Mouse (Mus musculus): ENCODE results near the gene Zfp536. TPM values are rescaled to one million over a fixed set of nuclear protein-coding genes. Genes with fewer than 3 reads are reported as not detected.

The Zfp536 gene
- total RNA-seq, 1 experiment from 2014 or later, result not detected

DNA sequence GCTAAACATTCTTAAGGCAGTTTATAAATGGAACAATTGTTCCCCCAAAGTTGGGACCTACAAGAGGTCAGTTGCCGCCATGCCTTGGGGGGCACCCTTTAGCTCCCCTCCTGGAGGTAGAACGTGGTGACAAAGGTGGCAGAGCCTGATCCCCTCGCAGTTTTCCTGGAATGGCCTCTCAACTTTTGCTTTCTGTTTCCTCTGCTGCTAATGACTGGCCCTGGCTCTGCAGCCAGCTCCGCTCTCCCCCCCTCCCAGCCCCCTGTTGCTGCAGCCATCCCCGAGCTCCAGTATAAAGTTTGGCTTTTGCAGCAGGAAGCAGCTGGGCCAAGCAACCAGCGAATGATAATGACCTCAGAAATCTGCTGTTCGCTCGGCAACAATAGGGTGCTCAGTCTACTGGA, 210.3 kb downstream of the Zfp536 start:
- peak; percentile 84 for ATAC-seq (replicated peaks; ENCODE audit: low read depth, poor library complexity, severe bottlenecking)

DNA sequence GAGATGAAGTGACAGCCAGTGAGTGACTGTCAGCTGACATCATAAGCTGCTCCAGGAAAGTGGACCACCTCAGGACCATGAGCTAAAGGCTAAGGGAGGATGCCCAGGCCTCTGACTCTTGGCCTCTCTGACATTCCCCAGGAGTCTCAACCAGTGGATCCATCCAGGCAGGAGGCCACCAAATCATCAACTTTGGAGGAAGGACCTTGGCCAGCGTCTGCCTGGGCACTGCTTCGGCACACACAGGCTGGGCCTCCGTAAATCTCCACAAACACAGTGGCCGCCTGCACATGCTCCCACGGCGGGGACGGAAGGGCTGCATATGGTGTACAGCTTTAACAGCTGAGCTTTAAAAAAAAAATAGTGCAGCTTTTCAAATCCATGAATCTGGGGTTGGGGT, 210.9 kb downstream of the Zfp536 start:
- ATAC-seq (replicated peaks; ENCODE audit: low read depth, poor library complexity, severe bottlenecking), result no peak

DNA sequence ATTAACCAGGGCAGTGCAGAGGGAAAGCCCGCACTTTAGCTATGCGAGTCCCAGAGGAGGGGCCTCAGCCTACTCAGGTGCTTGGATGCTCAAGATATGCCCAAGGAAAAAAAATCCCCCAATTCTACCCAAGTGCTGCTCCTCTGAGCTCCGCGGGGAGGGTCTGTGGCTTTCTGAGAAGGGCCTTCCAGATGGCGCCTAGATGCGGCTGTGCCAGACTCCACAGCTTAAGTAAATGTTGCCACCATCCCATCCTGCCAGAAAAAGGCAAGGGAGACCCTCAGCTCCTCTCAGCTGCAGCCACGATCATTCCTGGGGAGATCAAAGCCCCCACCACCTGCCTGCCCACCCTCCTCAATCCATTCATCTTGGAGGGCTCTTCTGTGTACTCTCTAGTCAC, 212.9 kb downstream of the Zfp536 start:
- no peak for ATAC-seq (replicated peaks; ENCODE audit: low read depth, poor library complexity, severe bottlenecking)

DNA sequence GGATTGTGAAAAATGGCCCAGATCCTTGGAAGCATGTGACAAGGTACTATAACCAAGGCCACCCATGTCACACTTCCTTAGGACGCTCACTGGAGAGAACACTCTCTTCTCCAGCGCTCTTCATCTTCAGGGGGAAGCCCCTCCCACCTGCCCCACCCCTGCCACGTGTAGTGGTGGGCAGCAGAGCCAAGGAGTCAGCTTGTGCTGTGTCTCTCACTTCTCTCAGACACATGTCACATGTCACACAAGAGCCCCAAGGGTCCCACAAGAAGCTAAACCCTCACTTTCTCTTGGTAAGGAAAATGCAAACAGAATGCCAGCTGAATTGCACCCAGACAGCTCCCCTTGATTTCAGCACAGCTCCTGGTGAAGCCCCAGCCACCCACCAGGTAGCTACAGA, 213.6 kb downstream of the Zfp536 start:
- no peak for ATAC-seq (replicated peaks; ENCODE audit: low read depth, poor library complexity, severe bottlenecking)

DNA sequence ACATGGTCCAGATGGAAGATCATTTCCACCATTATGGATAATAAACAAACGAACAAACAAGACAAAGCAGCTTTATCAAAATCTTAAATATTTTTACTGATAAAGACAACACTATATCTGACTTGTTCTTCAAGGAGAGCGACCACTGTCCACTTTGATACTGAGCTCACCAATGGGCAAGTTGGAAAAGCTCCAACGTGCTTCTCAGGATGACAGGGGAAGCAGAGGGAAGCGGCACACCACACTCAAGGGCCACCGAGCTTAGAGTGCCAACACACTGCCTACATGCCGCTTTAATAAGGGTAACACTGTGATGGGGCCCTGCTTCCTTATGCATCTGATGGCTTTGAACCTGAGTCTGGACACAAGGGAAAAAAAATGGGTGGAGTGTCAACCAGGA, 214.1 kb downstream of the Zfp536 start:
- no peak for ATAC-seq (replicated peaks; ENCODE audit: low read depth, poor library complexity, severe bottlenecking)

DNA sequence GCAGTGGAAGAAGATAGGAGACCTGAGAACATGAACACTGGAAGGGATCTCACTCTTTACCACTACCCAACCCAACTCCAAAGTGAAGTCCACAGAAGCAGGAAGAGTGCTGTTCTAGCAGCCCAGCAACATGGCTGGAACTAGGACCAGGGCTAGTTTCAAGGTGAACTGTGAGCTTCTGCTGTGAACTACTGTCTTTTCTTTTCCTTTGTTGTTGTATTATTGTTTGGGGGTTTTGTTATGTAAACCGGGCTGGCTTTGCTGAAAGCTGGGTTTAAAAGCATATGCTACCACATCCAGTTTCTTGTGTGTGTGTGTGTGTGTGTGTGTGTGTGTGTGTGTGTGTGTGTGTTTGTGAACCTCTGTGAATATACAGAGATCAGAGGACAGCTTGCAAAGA, 216.6 kb downstream of the Zfp536 start:
- no peak for ATAC-seq (replicated peaks; ENCODE audit: low read depth, poor library complexity, severe bottlenecking)

DNA sequence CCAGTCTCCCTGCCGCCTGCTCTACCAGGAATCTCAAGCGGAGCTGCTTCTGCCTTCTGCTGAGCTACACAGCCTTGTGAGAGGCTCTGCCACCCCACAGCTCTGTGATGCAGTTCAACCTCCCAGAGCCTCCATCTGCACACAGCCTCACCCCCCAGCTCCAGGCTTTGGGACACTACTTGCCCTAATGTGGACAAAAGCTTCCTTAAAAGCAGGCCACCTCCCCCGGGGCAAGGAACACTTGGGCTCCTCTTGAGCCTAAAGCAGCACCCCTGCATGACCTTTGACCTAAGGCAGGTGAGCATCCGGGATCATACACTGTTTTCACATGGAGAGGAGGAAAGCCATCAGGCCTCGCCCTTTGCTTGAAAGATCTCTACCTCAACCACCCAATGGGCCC, 219.0 kb downstream of the Zfp536 start:
- ATAC-seq (replicated peaks; ENCODE audit: low read depth, poor library complexity, severe bottlenecking), result no peak

DNA sequence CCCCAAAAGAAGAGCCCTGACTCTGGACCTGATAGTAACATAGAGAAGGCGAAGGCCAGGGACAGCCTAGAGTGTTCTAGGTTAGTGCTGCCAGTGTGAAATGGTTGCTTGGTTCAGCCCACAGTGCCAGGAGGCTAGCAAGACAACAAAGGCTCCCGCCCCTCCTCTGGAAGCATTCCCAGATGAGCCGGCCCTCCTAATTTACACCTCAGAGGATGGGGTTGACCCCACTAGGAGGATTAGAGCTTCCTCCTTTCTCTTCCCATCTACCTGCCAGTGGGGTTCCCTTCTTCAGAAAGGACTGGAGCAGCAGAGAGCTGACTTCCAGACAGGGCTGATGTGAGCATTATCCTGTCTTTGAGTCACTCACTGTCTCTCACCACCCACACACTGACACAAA, 219.8 kb downstream of the Zfp536 start:
- no peak for ATAC-seq (replicated peaks; ENCODE audit: low read depth, poor library complexity, severe bottlenecking)

DNA sequence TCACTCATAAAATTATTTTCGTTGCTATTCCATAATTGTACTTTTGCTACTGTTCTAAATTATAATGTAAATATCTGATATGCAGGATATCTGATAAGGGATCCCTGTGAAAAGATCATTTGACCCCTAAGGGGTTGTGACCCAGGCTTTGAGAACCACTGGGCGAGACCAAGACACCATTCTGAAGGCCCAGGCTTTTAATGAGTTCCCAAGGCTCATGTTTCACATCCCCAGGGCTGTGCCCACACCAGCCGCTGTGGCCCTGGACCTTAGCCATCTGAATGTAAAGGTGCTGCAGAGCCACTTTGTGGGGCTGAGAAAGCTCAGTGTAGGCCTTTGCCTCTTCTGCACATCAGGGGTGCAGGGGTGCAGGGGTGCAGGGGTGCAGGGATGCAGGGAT, 221.1 kb downstream of the Zfp536 start:
- no peak for ATAC-seq (replicated peaks; ENCODE audit: low read depth, poor library complexity, severe bottlenecking)

DNA sequence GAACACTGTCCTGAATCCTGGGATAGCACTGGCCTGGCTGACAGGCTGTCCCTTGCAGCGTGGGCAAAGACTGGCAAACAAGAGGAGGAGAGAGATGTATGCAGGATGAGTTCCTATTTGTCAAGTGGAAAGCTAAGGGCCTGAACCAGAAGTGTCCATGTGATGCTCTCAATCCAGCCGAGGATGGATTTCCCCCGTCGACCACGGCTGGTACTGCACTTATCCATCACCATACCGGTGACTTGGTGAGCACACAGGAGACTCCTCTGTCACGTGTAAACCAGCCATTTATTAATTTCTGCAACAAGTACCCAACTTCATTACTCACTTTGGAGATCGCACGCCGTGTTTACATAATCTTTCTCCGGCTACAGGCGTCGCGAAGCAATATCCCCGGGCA, 224.6 kb downstream of the Zfp536 start:
- no peak for ATAC-seq (replicated peaks; ENCODE audit: low read depth, poor library complexity, severe bottlenecking)

DNA sequence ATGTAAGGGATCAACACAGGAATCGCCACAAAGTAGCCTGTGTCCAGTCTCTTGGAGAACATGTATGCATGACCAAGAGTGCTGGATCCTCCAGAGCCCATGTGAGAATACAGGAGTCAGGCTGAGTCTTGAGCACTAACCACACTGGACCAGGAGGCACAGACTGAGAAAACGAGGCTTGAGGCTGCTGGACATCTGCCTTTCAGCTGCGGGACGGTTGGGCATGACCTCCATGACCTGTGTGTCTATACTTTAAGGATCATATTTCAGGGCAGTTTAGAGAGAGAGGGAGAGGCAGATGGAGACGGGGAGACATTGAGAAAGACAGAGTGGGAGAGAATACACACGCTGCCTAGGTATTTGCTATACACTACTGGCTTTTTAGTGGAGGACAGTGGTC, 229.4 kb downstream of the Zfp536 start:
- no peak for ATAC-seq (replicated peaks; ENCODE audit: low read depth, poor library complexity, severe bottlenecking)

DNA sequence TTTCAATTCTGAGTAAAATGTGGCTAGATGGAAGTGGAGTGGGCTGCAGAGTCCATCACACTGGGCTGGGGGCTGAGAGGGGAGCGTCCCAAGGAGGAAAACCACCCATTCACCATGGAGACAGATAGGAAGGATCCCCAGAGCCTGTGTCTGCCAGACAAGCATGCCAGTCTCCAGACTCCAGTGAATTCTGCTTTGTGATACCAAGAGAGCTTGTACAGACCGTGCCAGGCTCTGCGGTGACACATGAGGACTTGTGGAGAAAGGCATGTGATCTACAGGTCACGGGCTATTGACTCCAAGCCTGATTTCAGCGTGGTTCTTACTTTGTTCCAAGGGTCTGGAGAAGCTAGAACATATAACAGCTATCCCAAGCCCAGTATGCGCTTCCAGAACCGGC, 230.5 kb downstream of the Zfp536 start:
- no peak for ATAC-seq (replicated peaks; ENCODE audit: low read depth, poor library complexity, severe bottlenecking)

DNA sequence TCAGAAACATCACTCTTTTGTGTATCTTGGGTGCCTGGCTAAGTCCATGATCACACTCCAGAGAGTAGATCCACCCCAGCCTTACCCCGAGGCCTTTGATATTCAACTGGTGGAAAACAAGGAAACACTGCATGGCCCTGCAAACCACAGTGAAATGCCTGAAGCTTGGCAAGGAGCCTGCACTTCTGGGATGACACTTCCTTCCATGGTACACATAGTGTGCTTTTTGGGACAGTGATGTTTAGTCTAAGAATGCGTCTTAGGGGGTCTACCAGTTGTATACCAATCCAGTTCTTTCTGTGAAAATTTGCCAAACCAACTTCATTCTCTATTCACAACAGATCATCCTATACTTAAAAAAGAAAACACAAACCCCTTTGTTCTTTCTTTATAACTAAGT, 242.3 kb downstream of the Zfp536 start:
- no peak for ATAC-seq (replicated peaks; ENCODE audit: low read depth, poor library complexity, severe bottlenecking)

DNA sequence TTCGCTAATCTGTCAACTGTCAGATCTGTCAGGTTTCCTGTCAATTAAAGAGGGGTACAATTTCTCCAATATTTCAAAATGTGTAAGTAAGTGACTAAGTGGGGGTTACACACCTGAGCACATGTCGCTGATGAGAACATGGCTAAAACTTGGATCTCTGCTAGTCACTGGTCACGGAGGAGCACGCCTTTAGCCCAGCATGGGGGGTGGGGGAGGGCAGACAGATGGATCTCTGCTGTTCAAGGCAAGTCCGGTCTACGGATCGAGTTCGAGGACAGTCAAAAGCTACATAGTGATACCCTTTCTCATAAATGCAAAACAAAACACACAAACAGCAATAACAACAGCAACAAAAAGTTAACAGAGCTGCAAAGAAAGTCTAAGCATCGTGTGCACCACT, 245.1 kb downstream of the Zfp536 start:
- no peak for ATAC-seq (replicated peaks; ENCODE audit: low read depth, poor library complexity, severe bottlenecking)

DNA sequence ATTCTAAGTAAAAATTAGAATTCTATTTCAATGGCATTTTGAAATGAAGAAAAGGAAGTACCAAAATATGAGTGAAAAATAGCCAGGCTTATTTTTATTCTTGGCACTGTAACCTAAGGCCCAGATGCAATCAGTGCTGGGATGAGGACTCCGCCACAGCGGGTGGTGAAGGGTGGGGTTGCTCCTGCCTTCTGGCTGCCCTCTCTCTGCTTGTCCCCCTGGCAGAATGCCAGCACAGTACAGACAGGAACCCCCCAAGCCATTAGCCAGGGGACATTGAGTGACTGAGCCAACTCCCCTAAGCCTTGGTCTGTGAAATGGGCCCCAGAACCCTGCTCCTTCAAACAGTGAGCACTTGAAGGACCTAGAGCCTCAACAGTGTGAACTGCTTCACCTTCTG, 245.6 kb downstream of the Zfp536 start:
- ATAC-seq (replicated peaks; ENCODE audit: low read depth, poor library complexity, severe bottlenecking), result no peak

DNA sequence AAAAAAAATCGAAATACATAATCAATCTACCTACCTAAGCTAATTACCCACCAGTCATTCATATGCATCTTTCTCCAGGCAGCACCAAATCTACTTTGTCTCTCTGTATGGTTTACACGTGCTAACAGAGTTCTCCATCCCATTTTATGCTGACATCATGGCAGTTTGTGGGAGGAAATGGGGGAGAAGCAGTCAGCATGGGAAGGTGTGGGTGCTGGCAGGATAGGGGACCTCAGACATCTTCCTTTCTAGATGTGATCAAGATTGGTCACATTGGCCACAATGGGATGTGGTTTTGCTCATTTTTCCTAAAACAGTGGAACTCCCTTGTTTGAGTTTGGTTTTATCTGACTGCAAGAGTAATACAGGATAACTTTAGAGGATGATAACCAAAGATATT, 252.0 kb downstream of the Zfp536 start:
- ATAC-seq (replicated peaks; ENCODE audit: low read depth, poor library complexity, severe bottlenecking), result peak; percentile 87

DNA sequence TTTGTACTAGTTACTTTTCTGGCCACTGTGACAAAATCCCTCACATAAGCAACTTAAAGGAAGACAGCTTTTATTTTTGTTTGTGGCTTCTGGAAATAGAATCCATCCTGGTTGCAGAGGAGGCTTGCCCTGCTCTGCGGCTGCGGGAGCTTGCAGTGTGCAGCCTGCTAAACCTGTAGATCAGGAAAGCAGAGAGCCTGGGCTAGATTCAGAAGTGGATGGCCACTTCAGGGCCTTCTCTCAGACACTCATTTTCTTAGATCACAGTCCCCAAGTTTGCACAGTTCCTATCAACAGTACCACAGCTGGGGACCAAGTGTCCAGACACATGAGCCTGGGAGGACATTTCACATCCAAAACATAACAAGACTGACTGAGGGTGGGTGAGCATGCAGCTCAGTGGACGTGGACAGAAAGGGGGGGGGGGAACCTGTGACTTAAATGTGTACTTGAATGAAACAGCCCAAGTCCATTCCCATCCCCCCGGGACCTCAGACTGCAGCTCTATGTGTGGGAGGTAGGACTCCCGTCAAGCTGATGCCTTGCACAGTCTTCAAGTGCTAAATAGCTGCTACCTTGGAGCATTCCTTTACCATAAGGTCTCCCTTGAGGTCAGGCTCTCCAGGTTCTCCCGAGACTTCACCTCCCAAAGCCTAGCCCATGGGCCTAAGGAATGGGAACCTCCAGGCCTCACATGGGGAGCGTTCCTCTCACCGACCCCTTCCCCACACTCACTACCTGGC, 262.3 kb downstream of the Zfp536 start:
- no peak for ATAC-seq (replicated peaks; ENCODE audit: low read depth, poor library complexity, severe bottlenecking)

DNA sequence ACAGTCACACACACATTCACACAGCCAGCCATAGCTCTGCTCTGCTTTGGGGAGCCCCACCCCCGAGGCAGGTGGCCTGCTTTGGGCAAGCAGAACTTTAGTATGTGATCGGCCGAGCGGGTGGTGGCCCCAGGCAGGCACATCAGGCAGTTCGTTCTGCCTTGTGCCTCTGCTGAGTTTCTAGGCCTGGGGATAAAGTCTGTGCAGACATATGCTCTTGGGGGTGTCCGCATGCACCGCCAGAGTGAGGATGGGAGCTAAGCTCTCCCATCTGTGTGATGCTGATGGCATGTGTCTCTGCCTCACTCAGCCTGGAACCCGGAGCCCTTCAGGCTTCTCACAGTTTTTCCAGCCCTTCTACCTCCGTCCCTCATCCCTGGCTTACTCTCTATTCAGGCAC, 263.7 kb downstream of the Zfp536 start:
- ATAC-seq (replicated peaks; ENCODE audit: low read depth, poor library complexity, severe bottlenecking), result no peak

DNA sequence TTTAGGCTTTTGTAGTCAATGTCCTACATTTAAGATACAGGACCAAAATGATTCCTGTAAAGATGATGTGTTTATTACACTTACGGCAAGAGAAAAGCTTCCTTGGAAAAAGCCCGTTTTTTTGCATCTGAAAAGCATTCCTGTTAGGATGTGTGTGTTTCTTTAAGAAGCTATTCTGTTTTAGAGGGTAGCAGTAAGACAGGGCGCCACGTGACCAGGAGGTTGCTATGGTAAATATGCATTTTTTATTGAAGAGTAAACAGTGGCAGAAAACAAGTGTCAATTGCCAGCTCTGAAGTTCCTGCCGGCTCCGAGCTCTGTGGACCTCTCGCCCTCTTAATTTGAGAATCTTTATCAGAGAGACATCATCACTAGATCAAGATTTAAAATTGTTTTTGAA, 267.9 kb downstream of the Zfp536 start:
- ATAC-seq (replicated peaks; ENCODE audit: low read depth, poor library complexity, severe bottlenecking), result no peak

DNA sequence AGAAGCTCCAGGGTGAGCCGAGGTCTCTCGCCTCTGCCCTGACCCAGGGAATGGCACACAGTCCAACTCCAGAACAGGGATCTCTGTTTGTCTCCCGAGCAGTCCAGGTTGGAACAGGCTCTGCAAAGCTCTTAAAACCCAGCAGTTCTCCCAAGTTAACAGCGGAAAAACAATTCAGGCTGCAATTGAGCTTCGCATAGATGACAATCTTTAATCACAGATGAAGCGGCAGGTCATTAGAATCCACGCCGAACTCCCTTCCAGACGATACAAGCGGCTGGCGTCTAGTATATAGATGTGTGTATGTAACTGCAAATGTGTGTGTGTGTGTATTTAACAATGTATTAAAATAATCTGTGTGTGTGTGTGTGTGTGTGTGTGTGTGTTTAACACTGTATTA, 268.3 kb downstream of the Zfp536 start:
- ATAC-seq (replicated peaks; ENCODE audit: low read depth, poor library complexity, severe bottlenecking), result no peak

DNA sequence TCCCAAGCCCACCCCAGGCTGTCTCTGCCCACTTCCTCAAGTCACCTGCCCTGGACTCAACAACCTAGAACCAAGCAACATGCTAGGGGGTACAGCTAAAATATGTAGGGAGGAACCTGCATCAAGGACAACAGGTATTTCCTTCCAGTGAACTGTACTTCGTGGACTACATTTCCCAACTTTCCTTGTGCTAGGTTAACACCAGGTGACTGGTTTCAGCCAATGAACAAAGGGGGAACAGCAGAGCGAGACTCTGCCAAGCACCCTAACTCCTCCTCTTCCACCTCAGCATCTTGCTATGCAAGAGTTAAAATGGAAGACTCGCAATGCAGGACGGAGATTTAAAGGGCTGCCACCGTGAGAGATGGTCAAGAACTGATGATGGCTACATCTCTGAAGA, 274.6 kb downstream of the Zfp536 start:
- no peak for ATAC-seq (replicated peaks; ENCODE audit: low read depth, poor library complexity, severe bottlenecking)

DNA sequence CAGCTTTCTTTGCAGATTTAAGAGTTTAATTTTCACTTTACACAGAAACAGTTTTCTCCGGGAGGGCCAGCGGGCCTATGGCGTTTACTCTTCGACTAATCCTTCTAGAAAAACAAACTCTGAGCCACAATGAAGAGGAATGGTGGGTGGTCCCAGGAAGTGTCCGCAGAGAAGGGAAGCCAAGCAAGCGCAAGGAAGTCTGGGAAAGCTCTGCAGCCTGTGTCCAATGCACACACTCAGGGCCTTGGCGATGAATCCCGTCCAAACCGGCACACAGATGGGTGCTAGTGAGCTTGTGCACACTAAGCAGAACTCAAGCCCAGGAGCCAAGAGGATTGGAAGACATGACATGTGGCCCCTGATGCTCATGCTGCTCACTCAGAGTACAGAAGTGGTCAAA, 276.9 kb downstream of the Zfp536 start:
- no peak for ATAC-seq (replicated peaks; ENCODE audit: low read depth, poor library complexity, severe bottlenecking)

DNA sequence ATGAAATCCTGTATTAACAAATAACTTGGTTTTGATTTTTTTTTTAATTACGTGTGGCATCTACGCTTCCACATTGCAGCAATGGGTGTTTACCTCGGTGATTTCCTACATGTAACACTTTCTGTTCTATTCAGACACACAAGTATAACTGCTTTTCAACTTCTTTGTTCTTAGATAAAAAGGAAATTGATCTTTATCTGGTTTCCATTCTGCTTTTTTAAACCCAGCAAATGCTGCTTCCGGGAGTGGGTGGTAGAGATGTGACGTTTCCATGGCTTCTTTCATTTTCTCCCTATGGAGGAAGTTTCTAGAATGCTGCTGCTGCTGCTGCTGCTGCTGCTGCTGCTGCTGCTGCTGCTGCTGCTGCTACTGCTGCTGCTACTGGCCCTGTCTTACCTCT, 283.1 kb downstream of the Zfp536 start:
- ATAC-seq (replicated peaks; ENCODE audit: low read depth, poor library complexity, severe bottlenecking), result peak; percentile 92
